Mouse (Mus musculus) liver, adult 2 months (tissue): Measurements from ENCODE around the gene Dysf.

Experiments
- CTCF ChIP-seq: fragments of 200-500 bp; IDR thresholded peaks from 2 replicates; pipeline ENCODE4 v1.5.1; 2011; ENCODE audit warnings: low read depth, low read length, control low read depth
- POLR2A ChIP-seq: fragments of 200-500 bp; IDR thresholded peaks from 2 replicates; pipeline ENCODE4 v1.6.1; 2011; ENCODE audit warnings: low read length, control low read depth; ENCODE audit not compliant: insufficient read depth; ENCODE audit errors: extremely low read depth

GRCm38 (mm10) chr6:84093473-84093872, 85.1 kb downstream of the Dysf start:
- TF ChIP-seq CTCF (peak; percentile 79), POLR2A (no peak)
